Mouse (Mus musculus) lung, postnatal 4 days (tissue): ENCODE measurements around the gene Epop.
A peak's percentile ranks its signal among the peaks of the same experiment; 100 is the strongest.

Experiments used
- DNase-seq, 2 experiments: peaks; one replicate each; pipeline ENCODE4 v3.0.0; 2021

Gene Epop

GRCm38 (mm10) chr11:97629576-97629975, at the start of gene Epop:
Gene Epop, minus strand, starts transcription at chr11:97629702.
- DNase-seq = peak; percentile 91 to 93

GRCm38 (mm10) chr11:97678301-97678700, 48.8 kb upstream of the Epop start:
- no peak for DNase-seq

- DNase-seq = peak in 1 of 2 experiments; percentile 25
Observed at GRCm38 (mm10) chr11:97677842-97678241, 48.3 kb upstream of the Epop start.

GRCm38 (mm10) chr11:97677381-97677780, 47.9 kb upstream of the Epop start:
- peak in 1 of 2 experiments; percentile 33 for DNase-seq

- peak; percentile 22 to 57 for DNase-seq
Observed at GRCm38 (mm10) chr11:97676050-97676754, 46.7 kb upstream of the Epop start.

GRCm38 (mm10) chr11:97673148-97673547, 43.6 kb upstream of the Epop start:
- no peak for DNase-seq

GRCm38 (mm10) chr11:97671177-97671527, 41.6 kb upstream of the Epop start:
- DNase-seq = no peak

GRCm38 (mm10) chr11:97670234-97671176, 41.0 kb upstream of the Epop start:
- no peak for DNase-seq

- DNase-seq = peak; percentile 77 to 81
Observed at GRCm38 (mm10) chr11:97669829-97670228, 40.3 kb upstream of the Epop start.

- DNase-seq = no peak
Observed at GRCm38 (mm10) chr11:97669268-97669667, 39.8 kb upstream of the Epop start.

GRCm38 (mm10) chr11:97668160-97668559, 38.7 kb upstream of the Epop start:
- no peak for DNase-seq

GRCm38 (mm10) chr11:97666794-97667193, 37.3 kb upstream of the Epop start:
- DNase-seq = no peak

GRCm38 (mm10) chr11:97666221-97666620, 36.7 kb upstream of the Epop start:
- DNase-seq = no peak

- no peak for DNase-seq
Observed at GRCm38 (mm10) chr11:97665431-97665830, 35.9 kb upstream of the Epop start.

- DNase-seq = peak in 1 of 2 experiments; percentile 40
Observed at GRCm38 (mm10) chr11:97664771-97665240, 35.3 kb upstream of the Epop start.

- no peak for DNase-seq
Observed at GRCm38 (mm10) chr11:97664339-97664665, 34.8 kb upstream of the Epop start.

GRCm38 (mm10) chr11:97663528-97664338, 34.2 kb upstream of the Epop start:
- peak in 1 of 2 experiments; percentile 54 for DNase-seq

GRCm38 (mm10) chr11:97662893-97663527, 33.5 kb upstream of the Epop start, which contains the start of gene Mllt6:
Gene Mllt6, plus strand, starts transcription at chr11:97663414.
- peak; percentile 83 to 90 for DNase-seq

- DNase-seq = peak; percentile 70 to 78
Observed at GRCm38 (mm10) chr11:97662207-97662892, 32.8 kb upstream of the Epop start.

- DNase-seq = peak; percentile 78 to 87
Observed at GRCm38 (mm10) chr11:97661648-97662133, 32.2 kb upstream of the Epop start.
